Mouse (Mus musculus) MEL (cell line): ENCODE measurements around the gene Cntnap2. TPM values are rescaled to one million over a fixed set of nuclear protein-coding genes. Genes with fewer than 3 reads are reported as not detected.

Source experiments
- DNase-seq: peaks from one replicate; pipeline ENCODE4 v3.0.0; 2011; ENCODE audit warnings: low read depth, low spot score
- H3K27ac ChIP-seq: 2 replicates; pipeline ENCODE4 v1.5.1; 2012; ENCODE audit warnings: low read depth, mild to moderate bottlenecking, control low read depth, low read length, moderate library complexity; ENCODE audit not compliant: control insufficient read depth
- H3K27me3 ChIP-seq, 2 experiments: fragments of 150-350 bp in 1 of 2; sonication (generic) in 1 of 2; 2 replicates each; pipeline ENCODE4 v1.6.1; 2012; ENCODE audit warnings: low read length in 2 of 2, mild to moderate bottlenecking in 2 of 2, improper control_type of control experiment in 1 of 2, moderate library complexity in 1 of 2; ENCODE audit not compliant: insufficient read depth in 2 of 2, control insufficient read depth in 1 of 2
- H3K36me3 ChIP-seq, 2 experiments: 2 replicates each; pipeline ENCODE4 v1.6.1; 2012 to 2014; ENCODE audit warnings: low read length in 2 of 2, improper control_type of control experiment in 1 of 2, inconsistent platforms in 1 of 2, mild to moderate bottlenecking in 1 of 2; ENCODE audit not compliant: insufficient read depth in 2 of 2, control insufficient read depth in 1 of 2
- H3K4me1 ChIP-seq, 2 experiments: fragments of 150-350 bp in 1 of 2; sonication (generic) in 1 of 2; 2 replicates each; pipeline ENCODE4 v1.6.1; 2012; ENCODE audit warnings: low read length in 2 of 2, improper control_type of control experiment in 1 of 2, mild to moderate bottlenecking in 1 of 2; ENCODE audit not compliant: insufficient read depth in 2 of 2, control insufficient read depth in 1 of 2
- H3K4me3 ChIP-seq, 2 experiments: fragments of 150-350 bp in 1 of 2; sonication (generic) in 1 of 2; 2 replicates each; pipeline ENCODE4 v1.5.1; 2012; ENCODE audit warnings: low read depth in 2 of 2, low read length in 2 of 2, mild to moderate bottlenecking in 2 of 2, moderate library complexity in 2 of 2, control low read depth in 1 of 2, improper control_type of control experiment in 1 of 2; ENCODE audit not compliant: control insufficient read depth in 1 of 2, insufficient read depth in 1 of 2
- H3K79me2 ChIP-seq: 2 replicates; pipeline ENCODE4 v1.6.1; 2012; ENCODE audit warnings: mild to moderate bottlenecking, low read length, moderate library complexity; ENCODE audit not compliant: control insufficient read depth, poor library complexity, insufficient read depth
- H3K9ac ChIP-seq: 2 replicates; pipeline ENCODE4 v1.6.1; 2012; ENCODE audit warnings: low read depth, mild to moderate bottlenecking, control low read depth, low read length, moderate library complexity; ENCODE audit not compliant: control insufficient read depth, poor library complexity, severe bottlenecking
- H3K9me3 ChIP-seq: fragments of 150-350 bp; sonication (generic); replicated peaks from 2 replicates; pipeline ENCODE4 v1.6.1; 2012; ENCODE audit warnings: mild to moderate bottlenecking, low read length, improper control_type of control experiment, moderate library complexity; ENCODE audit not compliant: insufficient read depth
- BHLHE40 ChIP-seq: IDR thresholded peaks from 2 replicates; pipeline ENCODE4 v1.6.1; 2012; ENCODE audit warnings: low read depth, mild to moderate bottlenecking, inconsistent platforms, low read length, improper control_type of control experiment, borderline replicate concordance
- CHD2 ChIP-seq: IDR thresholded peaks from 2 replicates; pipeline ENCODE4 v1.6.1; 2011; ENCODE audit warnings: low read length, improper control_type of control experiment
- E2F4 ChIP-seq: IDR thresholded peaks from 2 replicates; pipeline ENCODE4 v1.6.1; 2011; ENCODE audit warnings: low read depth, low read length, improper control_type of control experiment, borderline replicate concordance
- ETS1 ChIP-seq: IDR thresholded peaks from 2 replicates; pipeline ENCODE4 v1.6.1; 2012; ENCODE audit warnings: low read depth, mild to moderate bottlenecking, inconsistent platforms, low read length, improper control_type of control experiment, moderate library complexity
- GABPA ChIP-seq: IDR thresholded peaks from 2 replicates; pipeline ENCODE4 v1.6.1; 2012; ENCODE audit warnings: low read depth, mild to moderate bottlenecking, inconsistent platforms, low read length, improper control_type of control experiment, moderate library complexity
- HCFC1 ChIP-seq: IDR thresholded peaks from 2 replicates; pipeline ENCODE4 v1.6.1; 2012; ENCODE audit warnings: low read depth, mild to moderate bottlenecking, inconsistent platforms, low read length, improper control_type of control experiment, moderate library complexity
- KAT2A ChIP-seq: conservative IDR thresholded peaks from 2 replicates; pipeline ENCODE4 v1.6.1; 2012; ENCODE audit warnings: low read depth, low read length, improper control_type of control experiment, inconsistent platforms
- MEF2A ChIP-seq: IDR thresholded peaks from 2 replicates; pipeline ENCODE4 v1.6.1; 2014; ENCODE audit warnings: low read depth, mild to moderate bottlenecking, inconsistent platforms, low read length, improper control_type of control experiment; ENCODE audit not compliant: poor library complexity, insufficient replicate concordance, severe bottlenecking; ENCODE audit errors: extremely low read depth
- MXI1 ChIP-seq: IDR thresholded peaks from 2 replicates; pipeline ENCODE4 v1.6.1; 2011; ENCODE audit warnings: mild to moderate bottlenecking, low read depth, low read length, improper control_type of control experiment
- MYB ChIP-seq: IDR thresholded peaks from 2 replicates; pipeline ENCODE4 v1.6.1; 2011; ENCODE audit warnings: mild to moderate bottlenecking, low read depth, low read length, improper control_type of control experiment
- NELFE ChIP-seq: IDR thresholded peaks from 2 replicates; pipeline ENCODE4 v1.6.1; 2011; ENCODE audit warnings: low read depth, low read length, improper control_type of control experiment
- NRF1 ChIP-seq: IDR thresholded peaks from 2 replicates; pipeline ENCODE4 v1.6.1; 2014; ENCODE audit warnings: low read depth, mild to moderate bottlenecking, inconsistent platforms, low read length, improper control_type of control experiment, moderate library complexity; ENCODE audit not compliant: poor library complexity, insufficient read depth, severe bottlenecking
- POLR2AphosphoS2 ChIP-seq: IDR thresholded peaks from 2 replicates; pipeline ENCODE4 v1.6.1; 2011; ENCODE audit warnings: low read length, improper control_type of control experiment
- RCOR1 ChIP-seq: IDR thresholded peaks from 2 replicates; pipeline ENCODE4 v1.6.1; 2012; ENCODE audit warnings: low read depth, mild to moderate bottlenecking, inconsistent platforms, low read length, improper control_type of control experiment
- TCF12 ChIP-seq: IDR thresholded peaks from 2 replicates; pipeline ENCODE4 v1.6.1; 2014; ENCODE audit warnings: low read depth, mild to moderate bottlenecking, inconsistent platforms, low read length, improper control_type of control experiment, moderate library complexity
- UBTF ChIP-seq: IDR thresholded peaks from 2 replicates; pipeline ENCODE4 v1.6.1; 2012; ENCODE audit warnings: low read depth, mild to moderate bottlenecking, inconsistent platforms, low read length, improper control_type of control experiment, moderate library complexity, borderline replicate concordance; ENCODE audit not compliant: insufficient read depth
- USF1 ChIP-seq: IDR thresholded peaks from 2 replicates; pipeline ENCODE4 v1.6.1; 2014; ENCODE audit warnings: low read depth, mild to moderate bottlenecking, inconsistent platforms, low read length, improper control_type of control experiment, moderate library complexity
- ZC3H11A ChIP-seq: IDR thresholded peaks from 2 replicates; pipeline ENCODE4 v1.6.1; 2012; ENCODE audit warnings: low read depth, mild to moderate bottlenecking, inconsistent platforms, low read length, improper control_type of control experiment
- ZNF384 ChIP-seq: IDR thresholded peaks from 2 replicates; pipeline ENCODE4 v1.6.1; 2012; ENCODE audit warnings: low read depth, mild to moderate bottlenecking, inconsistent platforms, low read length, improper control_type of control experiment
- polyA plus RNA-seq, 2 experiments: library from polyadenylated mRNA; stranded (reverse) in 1 of 2; unstranded in 1 of 2; fragments of >175 nt in 1 of 2; fragments of >200 nt in 1 of 2; gene quantifications; 2 replicates each; pipeline versions ENCODE4 v1.2.1 to v1.2.4; 2012; ENCODE audit warnings: low replicate concordance in 2 of 2, low read depth in 1 of 2; ENCODE audit not compliant: insufficient read length in 2 of 2, insufficient read depth in 1 of 2, missing spikeins in 1 of 2
- total RNA-seq: library from RNA; depleted of rRNA; stranded (reverse); fragments of 300-350 nt; gene quantifications from 2 replicates; pipeline ENCODE4 v1.2.3, GENCODE M21; 2012

Cntnap2 gene
- total and polyA plus RNA-seq, 3 experiments = 0.01 TPM; not detected in 2

GRCm38 (mm10) chr6:45979171-45979570, 920.0 kb downstream of the Cntnap2 start:
- Histone ChIP-seq H3K27me3 (no peaks in the 10 kb centered on the region), H3K27ac (no peak overlapping the region), H3K4me1 (no peaks in the 10 kb centered on the region), H3K4me3 (no peak overlapping the region), H3K36me3 (no peaks in the 10 kb centered on the region), H3K9me3 (no peaks in the 10 kb centered on the region), H3K79me2 (no peaks in the 10 kb centered on the region), H3K9ac (no peak overlapping the region)
- DNase-seq = no peak
- TF ChIP-seq GABPA (no peak), KAT2A (no peak), HCFC1 (no peak), BHLHE40 (no peak), TCF12 (no peak), MXI1 (no peak), MEF2A (no peak), ZNF384 (no peak), CHD2 (no peak), NELFE (no peak), RCOR1 (no peak), E2F4 (no peak), POLR2AphosphoS2 (no peak), USF1 (no peak)

- no peaks in the 10 kb centered on the region for H3K79me2 ChIP-seq
- no peaks in the 10 kb centered on the region for H3K27me3 ChIP-seq
- no peak overlapping the region for H3K4me3 ChIP-seq
- no peaks in the 10 kb centered on the region for H3K36me3 ChIP-seq
- DNase-seq = no peak
- no peak overlapping the region for H3K9ac ChIP-seq
- H3K27ac ChIP-seq = no peak overlapping the region
- H3K4me1 ChIP-seq = no peaks in the 10 kb centered on the region
- H3K9me3 ChIP-seq = no peaks in the 10 kb centered on the region
- TF ChIP-seq NRF1 (no peak), ZC3H11A (no peak), ETS1 (no peak), MYB (no peak), UBTF (no peak)
Measured at GRCm38 (mm10) chr6:45988051-45988450, 928.9 kb downstream of the Cntnap2 start.
